Mouse (Mus musculus) MEL (cell line): ENCODE measurements at regions not wholly inside any gene's neighbourhood (a gene's known extent, or its start where the extent isn't known, plus 50 kb on each side); places are given as distances from the start of the nearest gene placed in this dataset.

Experiments used
- CTCF ChIP-seq, 3 experiments: IDR thresholded peaks in 2 of 3; conservative IDR thresholded peaks in 1 of 3; 2 replicates each; pipeline ENCODE4 v1.5.1; 2011 to 2012; ENCODE audit warnings: low read length in 3 of 3, low read depth in 2 of 3, mild to moderate bottlenecking in 2 of 3, improper control_type of control experiment in 1 of 3, inconsistent platforms in 1 of 3, mixed read lengths in 1 of 3, moderate library complexity in 1 of 3; ENCODE audit not compliant: control insufficient read depth in 1 of 3, insufficient read depth in 1 of 3, poor library complexity in 1 of 3, severe bottlenecking in 1 of 3
- ELF1 ChIP-seq: IDR thresholded peaks from 2 replicates; pipeline ENCODE4 v1.6.1; 2014; ENCODE audit warnings: low read depth, mild to moderate bottlenecking, inconsistent platforms, low read length, improper control_type of control experiment, moderate library complexity
- EP300 ChIP-seq, 2 experiments: IDR thresholded peaks; 2 replicates each; pipeline ENCODE4 v1.6.1; 2011; ENCODE audit warnings: improper control_type of control experiment in 2 of 2, low read length in 2 of 2, low read depth in 1 of 2, mild to moderate bottlenecking in 1 of 2
- GABPA ChIP-seq: IDR thresholded peaks from 2 replicates; pipeline ENCODE4 v1.6.1; 2012; ENCODE audit warnings: low read depth, mild to moderate bottlenecking, inconsistent platforms, low read length, improper control_type of control experiment, moderate library complexity
- MAFK ChIP-seq: IDR thresholded peaks from 2 replicates; pipeline ENCODE4 v1.6.1; 2011; ENCODE audit warnings: low read depth, mild to moderate bottlenecking, low read length, improper control_type of control experiment, borderline replicate concordance
- POLR2A ChIP-seq, 2 experiments: IDR thresholded peaks; 2 replicates each; pipeline ENCODE4 v1.6.1; 2011 to 2012; ENCODE audit warnings: low read length in 2 of 2, mild to moderate bottlenecking in 2 of 2, control low read depth in 1 of 2, improper control_type of control experiment in 1 of 2, low read depth in 1 of 2, moderate library complexity in 1 of 2; ENCODE audit not compliant: control insufficient read depth in 1 of 2, insufficient read depth in 1 of 2, poor library complexity in 1 of 2
- POLR2AphosphoS5 ChIP-seq: IDR thresholded peaks from 2 replicates; pipeline ENCODE4 v1.6.1; 2012; ENCODE audit warnings: low read depth, borderline replicate concordance, mild to moderate bottlenecking, inconsistent platforms, low read length, moderate library complexity, mixed read lengths
- TBP ChIP-seq: IDR thresholded peaks from 2 replicates; pipeline ENCODE4 v1.8.0; 2011; ENCODE audit warnings: low read depth, low read length, improper control_type of control experiment
- USF2 ChIP-seq, 2 experiments: IDR thresholded peaks; 2 replicates each; pipeline ENCODE4 v1.6.1; 2011 to 2012; ENCODE audit warnings: improper control_type of control experiment in 2 of 2, low read length in 2 of 2, borderline replicate concordance in 1 of 2, inconsistent platforms in 1 of 2, low read depth in 1 of 2, mild to moderate bottlenecking in 1 of 2; ENCODE audit not compliant: insufficient read depth in 1 of 2
- ZC3H11A ChIP-seq: IDR thresholded peaks from 2 replicates; pipeline ENCODE4 v1.6.1; 2012; ENCODE audit warnings: low read depth, mild to moderate bottlenecking, inconsistent platforms, low read length, improper control_type of control experiment
- ZNF384 ChIP-seq: IDR thresholded peaks from 2 replicates; pipeline ENCODE4 v1.6.1; 2012; ENCODE audit warnings: low read depth, mild to moderate bottlenecking, inconsistent platforms, low read length, improper control_type of control experiment

DNA sequence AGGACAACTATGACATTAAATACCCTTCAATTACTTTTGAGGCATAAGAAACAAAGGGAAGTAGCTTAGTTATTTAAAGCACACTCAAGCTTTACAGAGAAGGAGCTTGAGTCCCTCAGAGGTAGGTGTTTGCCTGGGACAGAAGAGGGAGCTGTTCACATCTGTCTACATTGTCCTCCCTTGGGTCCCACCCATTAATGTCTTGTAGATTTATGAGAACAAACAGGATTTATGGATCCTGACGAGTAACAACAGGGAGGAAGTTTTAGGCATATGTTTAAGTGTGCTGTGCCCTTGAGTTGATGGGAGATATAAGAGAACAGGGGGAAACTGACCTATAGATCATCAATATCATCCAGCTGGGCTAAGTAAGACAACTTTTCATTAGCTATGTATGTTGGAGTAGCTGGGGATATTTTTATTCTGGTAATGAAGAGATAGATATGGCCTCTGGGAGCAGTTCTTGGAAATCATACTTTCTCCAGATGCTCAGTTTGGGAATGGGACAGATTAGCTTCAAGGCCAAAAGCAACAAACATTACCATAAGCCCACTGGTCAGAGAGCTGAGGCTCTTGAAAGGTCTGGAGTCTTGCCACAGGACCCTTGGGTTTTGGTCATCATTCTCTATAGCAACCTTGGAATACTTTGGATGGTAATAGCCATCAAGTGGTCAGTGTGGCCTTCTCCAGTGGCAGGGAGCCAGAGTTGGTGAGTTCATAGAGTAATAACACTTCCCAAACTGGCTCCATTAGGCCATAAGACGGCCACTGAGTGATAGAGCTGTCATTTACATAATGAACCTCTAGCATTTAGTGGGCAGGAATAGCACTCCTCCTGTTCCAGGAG is 487.3 kb downstream of the Meis1 start:
- no peak for TF ChIP-seq ZNF384
- TF ChIP-seq USF2 (IDR thresholded peaks at IDR 0.05; ENCODE audit: borderline replicate concordance in 1 of 2, insufficient read depth in 1 of 2, low read depth in 1 of 2, low read length in 2 of 2), result no peak
- TF ChIP-seq GABPA, result no peak
- no peak for TF ChIP-seq ELF1
- TF ChIP-seq POLR2A (IDR thresholded peaks at IDR 0.05; ENCODE audit: control insufficient read depth in 1 of 2, insufficient read depth in 1 of 2, low read depth in 1 of 2, low read length in 2 of 2, poor library complexity in 1 of 2), result no peak
- no peak for TF ChIP-seq CTCF (IDR thresholded peaks at IDR 0.05 in 2 of 3, conservative IDR thresholded peaks at IDR 0.05 in 1 of 3; ENCODE audit: control insufficient read depth in 1 of 3, insufficient read depth in 1 of 3, low read depth in 2 of 3, low read length in 3 of 3, poor library complexity in 1 of 3, severe bottlenecking in 1 of 3)
- TF ChIP-seq TBP, result no peak
- no peak for TF ChIP-seq EP300 (IDR thresholded peaks at IDR 0.05; ENCODE audit: low read depth in 1 of 2, low read length in 2 of 2)
- no peak for TF ChIP-seq POLR2AphosphoS5
- TF ChIP-seq MAFK, result no peak
- no peak for TF ChIP-seq ZC3H11A
